Mouse (Mus musculus) urinary bladder, postnatal 25 days (tissue): Measurements from ENCODE around the gene Mosmo.
"Not testable (repeated sequence)": the region's sequence is repeated elsewhere in the genome, so short reads cannot be mapped to it uniquely, and the experiment has no call there.

Source experiments
- DNase-seq: peaks from one replicate; pipeline ENCODE4 v3.0.0; 2022; ENCODE audit warnings: low spot score

Mosmo gene

GRCm38 (mm10) chr7:120703888-120704287, 26.5 kb downstream of the Mosmo start:
- DNase-seq: no peak

- no peak for DNase-seq
Observed at GRCm38 (mm10) chr7:120712071-120712470, 34.7 kb downstream of the Mosmo start.

GRCm38 (mm10) chr7:120713225-120713624, 35.8 kb downstream of the Mosmo start:
- no peak for DNase-seq

GRCm38 (mm10) chr7:120713951-120714350, 36.5 kb downstream of the Mosmo start:
- DNase-seq: not testable (repeated sequence)

GRCm38 (mm10) chr7:120717261-120717660, 39.8 kb downstream of the Mosmo start:
- no peak for DNase-seq

- DNase-seq: no peak
Observed at GRCm38 (mm10) chr7:120721051-120721450, 43.6 kb downstream of the Mosmo start.

- no peak for DNase-seq
Observed at GRCm38 (mm10) chr7:120721456-120721855, 44.0 kb downstream of the Mosmo start.

GRCm38 (mm10) chr7:120722063-120722462, 44.6 kb downstream of the Mosmo start:
- DNase-seq: no peak

- no peak for DNase-seq
Observed at GRCm38 (mm10) chr7:120722839-120723278, 45.4 kb downstream of the Mosmo start.

GRCm38 (mm10) chr7:120727581-120727980, 50.2 kb downstream of the Mosmo start:
- peak; percentile 47 for DNase-seq

- no peak for DNase-seq
Observed at GRCm38 (mm10) chr7:120729635-120730034, 52.2 kb downstream of the Mosmo start.

- no peak for DNase-seq
Observed at GRCm38 (mm10) chr7:120732906-120733305, 55.5 kb downstream of the Mosmo start.

- DNase-seq: no peak
Observed at GRCm38 (mm10) chr7:120739018-120739417, 61.6 kb downstream of the Mosmo start, which contains the start of gene Vwa3a. Gene Vwa3a (plus strand): TSS chr7:120739318.

GRCm38 (mm10) chr7:120739558-120740101, 62.2 kb downstream of the Mosmo start:
- no peak for DNase-seq

GRCm38 (mm10) chr7:120743366-120744351, 66.2 kb downstream of the Mosmo start:
- DNase-seq: no peak

- no peak for DNase-seq
Observed at GRCm38 (mm10) chr7:120744606-120745005, 67.2 kb downstream of the Mosmo start.

GRCm38 (mm10) chr7:120746029-120746428, 68.6 kb downstream of the Mosmo start:
- DNase-seq: no peak

- no peak for DNase-seq
Observed at GRCm38 (mm10) chr7:120746821-120747220, 69.4 kb downstream of the Mosmo start.

- DNase-seq: no peak
Observed at GRCm38 (mm10) chr7:120748478-120748877, 71.1 kb downstream of the Mosmo start.

GRCm38 (mm10) chr7:120751330-120751729, 73.9 kb downstream of the Mosmo start:
- no peak for DNase-seq

GRCm38 (mm10) chr7:120751906-120752305, 74.5 kb downstream of the Mosmo start:
- DNase-seq: no peak

GRCm38 (mm10) chr7:120754671-120755070, 77.3 kb downstream of the Mosmo start:
- DNase-seq: peak; percentile 83

- DNase-seq: no peak
Observed at GRCm38 (mm10) chr7:120767369-120767768, 90.0 kb downstream of the Mosmo start.
